Mouse (Mus musculus) hematopoietic stem cell, adult 5-6 weeks (primary cell): ENCODE measurements around the gene Dennd5b. TPM values are rescaled to one million over a fixed set of nuclear protein-coding genes. Genes with fewer than 3 reads are reported as not detected.
A peak's percentile ranks its signal among the peaks of the same experiment; 100 is the strongest.

Experiments used
- ATAC-seq, 2 experiments: fragments of 125-278 bp in 1 of 2; replicated peaks in 1 of 2; 2 replicates each; pipeline ENCODE4 v1.8.0; 2016 to 2017; ENCODE audit warnings: inconsistent platforms in 2 of 2, mild to moderate bottlenecking in 2 of 2, moderate number of reproducible peaks in 2 of 2, low read depth in 1 of 2, moderate TSS enrichment in 1 of 2; ENCODE audit not compliant: low FRiP score in 2 of 2, poor library complexity in 2 of 2, severe bottlenecking in 2 of 2, insufficient read depth in 1 of 2, low TSS enrichment in 1 of 2
- total RNA-seq: library from RNA; stranded (forward); fragments of 172-1452, 232-1000 nt; gene quantifications from 2 replicates; pipeline ENCODE4 v1.2.3, GENCODE M21; 2017

Dennd5b gene
- total RNA-seq, 1 experiment from 2014 or later = 6.6 TPM

DNA sequence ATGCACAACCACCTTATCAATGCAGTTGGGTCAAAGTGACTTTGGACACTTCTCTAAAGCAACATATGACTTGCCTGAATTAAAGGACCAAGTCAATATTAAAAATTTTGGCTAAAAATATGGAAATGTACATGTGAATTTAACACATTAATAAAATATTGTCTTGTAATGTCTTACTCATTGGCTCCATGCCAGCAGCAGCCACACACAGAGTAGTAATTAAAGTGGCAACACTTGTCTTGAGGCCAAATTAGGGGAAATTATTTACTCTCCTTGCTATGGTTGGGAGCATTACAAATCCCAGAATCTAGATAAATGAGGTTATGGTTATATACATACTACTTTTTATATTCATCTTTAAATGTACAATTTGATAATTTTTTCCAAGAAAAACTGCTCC is 15.5 kb upstream of the Dennd5b start:
- ATAC-seq = no peak

DNA sequence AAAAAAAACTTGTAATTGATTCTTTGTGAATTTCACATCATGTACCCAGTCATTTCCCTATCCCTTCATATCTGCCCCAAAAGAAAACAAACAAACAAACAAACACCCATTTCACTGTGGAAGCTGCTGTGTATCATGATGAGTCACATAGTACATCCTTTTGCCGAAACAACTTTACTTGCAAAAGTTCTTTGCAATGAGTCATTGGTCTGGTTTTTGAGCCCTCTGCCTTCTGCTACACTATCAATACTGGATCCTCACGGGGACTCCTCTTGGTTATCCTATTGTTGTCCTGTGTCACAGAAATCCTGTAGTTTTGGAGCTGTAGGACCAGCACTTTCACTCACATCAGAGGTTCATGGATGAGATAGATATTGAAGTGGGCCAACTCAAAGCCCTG is 7.4 kb upstream of the Dennd5b start:
- no peak for ATAC-seq

DNA sequence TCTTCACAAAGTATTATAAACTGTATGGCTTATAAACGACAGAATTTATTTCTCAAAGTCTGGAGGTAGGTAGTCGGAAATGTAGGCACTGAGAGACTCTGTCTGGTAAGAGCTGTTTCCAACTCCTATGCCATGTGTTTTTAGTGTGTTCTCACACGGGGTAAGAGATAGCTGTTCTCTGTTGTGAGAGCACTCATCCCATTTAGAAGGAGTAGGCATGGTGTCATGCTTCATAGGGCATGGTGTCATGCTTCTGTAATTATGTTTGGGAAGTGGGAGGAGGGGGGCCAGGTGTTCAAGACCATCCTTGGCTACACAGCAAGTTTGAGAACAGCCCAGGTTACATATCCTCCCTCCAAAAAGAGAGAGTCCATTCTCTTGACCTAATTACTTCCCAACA is 6.1 kb upstream of the Dennd5b start:
- ATAC-seq = no peak

DNA sequence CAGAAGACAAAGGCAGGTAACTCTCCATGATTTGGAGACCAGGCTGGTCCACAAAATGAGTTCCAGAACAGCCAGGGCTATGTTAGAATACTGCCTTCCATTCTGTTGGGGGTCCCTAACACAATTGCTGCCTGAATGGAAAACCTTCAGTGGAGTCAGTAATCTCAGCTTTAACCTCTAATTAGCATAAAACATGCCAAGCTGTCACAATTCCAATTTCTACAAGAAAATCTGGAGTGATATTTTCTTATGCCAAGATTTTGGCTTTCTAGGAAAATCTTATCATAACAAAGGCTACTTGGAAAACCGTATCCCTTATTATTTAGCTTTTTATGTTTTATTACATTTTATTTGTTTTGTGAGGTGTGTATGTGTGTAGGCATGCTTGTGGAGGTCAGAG is 2.0 kb upstream of the Dennd5b start:
- ATAC-seq = no peak

DNA sequence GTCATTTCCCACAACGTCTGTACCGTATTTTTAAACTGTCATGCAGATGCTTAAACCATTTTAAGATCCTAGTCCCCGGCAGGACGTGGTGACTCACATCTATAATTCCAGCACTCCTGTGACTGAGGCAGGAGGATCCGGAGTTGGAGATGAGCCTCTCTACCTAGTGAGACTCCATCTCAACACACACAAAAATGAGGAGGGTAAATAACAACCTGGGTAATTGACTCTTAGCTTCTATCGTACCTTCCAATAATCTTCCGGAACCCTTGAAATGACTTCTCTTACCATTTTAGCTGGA is 413 bp upstream of the Dennd5b start:
- ATAC-seq = no peak

DNA sequence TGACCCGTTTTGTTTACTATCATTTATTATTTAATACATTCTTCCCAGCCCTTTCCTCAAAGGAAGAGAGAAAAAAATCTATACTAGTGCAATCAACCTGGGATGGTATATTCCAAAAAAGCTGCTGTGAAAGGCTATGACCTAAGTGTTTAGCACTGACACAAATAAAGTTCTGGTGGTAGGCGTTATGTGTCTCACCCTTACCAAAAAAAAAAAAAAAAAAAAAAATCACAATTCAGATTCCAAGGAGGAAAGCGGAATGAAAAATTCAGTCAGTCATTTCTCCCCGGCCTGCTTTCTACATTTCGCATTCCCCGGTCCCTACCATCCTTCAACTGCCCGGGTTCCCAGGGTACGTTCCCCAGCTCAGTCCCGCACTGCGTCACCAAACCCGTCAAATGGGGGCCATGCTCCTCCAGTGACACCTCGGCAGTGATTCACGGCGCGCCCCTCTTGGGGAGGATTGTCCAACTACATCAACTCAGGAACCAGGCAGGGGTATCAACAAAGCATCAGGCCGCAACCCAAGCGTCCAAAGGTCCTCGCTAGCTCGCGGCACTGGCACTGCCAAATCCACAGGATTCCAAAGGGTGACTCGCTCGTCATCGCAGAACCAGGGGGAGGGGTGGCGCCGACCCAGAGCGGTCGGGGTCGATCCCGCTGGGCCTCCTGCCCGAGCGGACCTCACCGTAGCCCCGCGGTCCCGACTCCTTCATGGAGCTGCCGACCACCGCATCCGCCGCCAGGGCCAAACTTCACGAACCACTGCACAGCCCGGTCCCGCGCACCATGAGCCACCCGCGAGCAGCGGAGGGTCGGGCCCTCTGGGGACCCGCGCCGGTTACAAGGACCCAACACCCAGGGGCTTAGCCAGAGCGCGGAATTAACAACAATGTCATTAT is 1.1 kb downstream of the Dennd5b start:
- ATAC-seq = peak; percentile 34 to 62

DNA sequence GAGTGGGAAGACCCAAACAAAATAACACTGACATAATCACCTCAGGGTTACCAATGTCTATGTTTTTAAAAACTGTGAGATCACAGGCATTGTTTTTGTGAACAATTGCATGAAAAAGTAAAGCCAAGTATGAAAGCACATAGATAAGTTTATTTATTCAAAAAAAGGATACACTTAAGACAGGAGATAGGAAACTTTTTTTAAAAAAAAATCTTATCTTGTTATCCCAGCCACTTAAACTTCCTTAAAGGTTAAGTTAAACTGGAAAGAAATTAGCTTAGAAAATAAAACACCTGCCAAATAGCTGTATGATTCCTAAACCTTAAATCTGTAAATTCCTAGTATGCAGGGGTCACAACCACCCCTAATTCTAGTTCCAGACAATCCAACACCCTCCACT is 2.5 kb downstream of the Dennd5b start:
- no peak for ATAC-seq

DNA sequence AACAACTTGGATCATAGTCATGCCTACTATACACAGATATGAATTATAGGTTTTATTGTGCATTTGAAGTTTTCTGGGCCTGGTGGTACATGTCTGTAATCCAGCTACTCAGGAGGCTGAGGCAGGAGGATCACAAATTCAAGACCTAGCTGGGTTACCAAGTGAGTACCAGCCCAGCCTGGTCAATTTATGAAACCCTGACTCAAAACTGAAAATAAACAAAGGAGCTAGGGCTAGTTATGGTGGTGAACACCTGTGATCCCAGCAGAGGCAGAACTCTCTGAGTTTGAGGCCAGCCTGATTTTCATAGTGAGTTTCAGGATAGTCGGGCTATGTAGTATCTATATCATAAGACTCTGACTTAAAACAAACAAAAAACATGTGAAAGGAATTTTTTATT is 4.2 kb downstream of the Dennd5b start:
- no peak; a peak in 1 of 4 replicates for ATAC-seq

DNA sequence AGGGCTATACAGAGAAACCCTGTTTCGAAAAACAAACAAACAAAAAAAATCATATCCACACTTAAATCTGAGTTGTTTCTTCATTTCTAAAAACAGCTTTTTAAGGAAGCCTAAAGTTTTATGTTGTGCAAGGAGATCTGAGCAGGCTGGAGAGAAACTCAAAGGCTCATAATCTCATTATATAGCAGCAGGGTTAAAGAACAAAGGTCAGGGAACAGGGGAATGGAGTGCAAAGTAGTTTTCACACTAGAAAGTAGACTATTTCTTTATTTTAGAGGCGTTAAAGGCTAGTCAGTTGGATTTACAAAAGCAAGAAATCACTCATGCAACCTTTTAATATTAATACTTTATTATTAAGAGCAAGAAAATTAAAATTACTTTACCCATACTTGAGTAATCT is 5.2 kb downstream of the Dennd5b start:
- no peak for ATAC-seq

DNA sequence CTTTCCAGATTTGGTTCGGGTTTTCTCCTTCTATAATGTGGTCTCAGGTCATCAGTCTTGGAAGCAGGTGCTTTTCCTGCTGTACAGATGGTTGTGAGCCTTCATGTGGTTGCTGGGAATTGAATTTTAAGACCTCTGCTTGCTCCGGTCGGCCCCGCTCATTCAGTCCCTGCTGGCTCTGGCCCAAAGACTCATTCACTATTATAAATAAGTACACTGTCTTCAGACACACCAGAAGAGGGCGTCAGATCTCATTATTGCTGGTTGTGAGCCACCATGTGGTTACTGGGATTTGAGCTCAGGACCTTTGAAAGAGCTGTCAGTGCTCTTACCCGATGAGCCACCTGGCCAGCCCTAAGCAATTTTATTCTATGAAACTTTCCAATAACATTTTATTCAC is 6.1 kb downstream of the Dennd5b start:
- ATAC-seq = no peak

DNA sequence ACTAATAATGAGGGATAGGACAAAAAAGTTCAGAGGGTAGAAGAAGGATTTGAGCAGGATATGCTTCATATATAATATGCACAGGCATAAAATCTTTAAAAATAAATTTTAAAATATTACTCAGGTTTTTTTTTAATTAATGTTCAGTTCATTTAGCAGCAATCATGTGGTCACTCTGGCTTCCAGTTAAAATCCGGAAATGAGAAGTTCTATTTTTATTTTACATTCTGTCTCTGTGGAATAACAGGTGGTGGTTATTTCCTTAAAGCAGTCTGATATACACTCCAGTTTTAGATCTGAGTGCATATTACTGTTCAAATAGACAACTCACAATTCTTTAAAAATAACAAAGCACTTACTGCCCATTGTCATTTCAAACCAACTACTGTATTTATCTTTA is 6.9 kb downstream of the Dennd5b start:
- no peak for ATAC-seq

DNA sequence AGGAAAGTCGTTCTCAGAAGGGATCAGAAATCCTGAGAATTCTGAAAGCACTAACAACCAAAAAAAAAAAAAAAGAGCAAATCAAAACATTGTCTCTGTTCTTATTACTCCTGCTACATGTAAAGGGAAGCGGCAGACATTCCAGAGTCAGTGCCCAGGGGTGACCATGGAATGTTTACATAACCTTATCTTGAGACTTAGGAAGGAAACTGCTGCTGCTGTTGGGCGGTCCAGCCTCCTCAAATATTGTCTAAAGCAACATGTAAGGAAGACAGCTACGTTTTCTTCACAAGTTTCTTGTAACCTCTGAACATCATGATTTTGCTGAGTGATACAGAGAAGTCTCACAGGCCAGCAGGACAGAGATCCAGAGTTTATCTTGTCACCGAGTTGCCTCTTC is 8.0 kb downstream of the Dennd5b start:
- no peak for ATAC-seq

DNA sequence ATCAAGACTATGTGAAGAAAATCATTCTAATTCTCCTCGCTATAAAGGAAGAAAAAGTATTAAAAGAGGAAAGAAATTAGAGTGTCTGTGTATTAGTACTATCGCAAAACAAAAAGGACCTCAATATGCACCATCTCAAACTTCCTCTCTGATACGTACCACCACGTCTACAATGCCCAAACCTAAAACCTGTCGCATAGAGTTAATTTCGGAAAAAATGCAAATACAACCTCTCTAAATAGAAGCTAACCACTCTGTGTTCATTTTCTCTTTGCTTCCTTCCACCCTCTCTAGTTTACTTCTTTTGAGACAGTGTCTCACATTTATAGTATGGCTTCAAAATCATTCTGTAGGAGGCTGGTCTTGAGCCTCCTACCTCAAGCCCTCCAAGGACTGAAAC is 9.1 kb downstream of the Dennd5b start:
- no peak for ATAC-seq

DNA sequence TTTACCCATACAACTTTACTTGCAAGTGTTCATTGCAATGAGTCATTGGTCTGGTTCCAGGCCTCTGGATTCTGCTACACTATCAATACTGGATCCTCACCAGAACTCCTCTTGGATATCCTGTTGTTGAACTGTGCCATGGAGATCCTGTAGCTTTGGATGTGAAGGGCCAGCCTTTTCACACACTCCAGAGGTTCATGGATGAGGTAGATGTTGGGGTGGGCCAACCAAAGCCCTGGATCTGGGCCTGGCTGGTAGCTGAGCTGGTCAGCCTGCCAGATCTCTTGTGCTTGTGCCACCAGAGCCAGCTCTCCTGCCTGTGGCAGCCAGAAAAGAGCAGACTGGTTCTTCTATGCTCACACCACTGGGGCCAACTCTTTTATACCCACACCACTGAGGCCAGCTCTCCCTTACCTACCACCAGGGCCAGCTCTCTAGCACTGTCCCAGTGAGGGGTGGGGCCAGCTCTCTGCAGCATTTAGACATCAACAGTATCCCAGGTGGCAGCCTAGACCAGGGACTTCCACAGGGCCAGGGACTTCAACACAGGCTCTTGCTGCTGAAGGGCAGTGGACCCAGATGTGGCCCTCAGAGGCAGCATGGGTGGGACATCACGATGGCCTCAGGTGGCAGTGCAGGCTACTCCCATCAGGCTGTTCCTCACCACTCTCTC is 24.2 kb downstream of the Dennd5b start:
- no peak for ATAC-seq

DNA sequence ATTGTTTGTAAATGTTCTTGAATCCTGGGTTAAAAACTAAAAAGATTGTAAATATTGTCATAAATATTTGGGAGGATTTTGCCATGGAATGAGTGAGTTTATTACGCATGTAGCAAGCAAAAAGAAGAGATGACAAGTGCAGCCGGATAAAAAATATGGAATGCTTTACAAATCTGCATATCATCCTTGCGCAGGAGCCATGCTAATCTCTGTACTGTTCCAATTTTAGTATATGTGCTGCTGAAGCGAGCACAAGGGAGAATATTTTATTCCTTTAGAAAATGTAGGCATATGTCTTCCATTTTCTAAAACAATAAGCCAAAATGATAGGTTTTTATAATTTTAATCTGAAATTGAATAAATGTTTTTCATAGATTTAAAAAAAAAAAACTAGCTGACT is 27.6 kb downstream of the Dennd5b start:
- no peak for ATAC-seq

DNA sequence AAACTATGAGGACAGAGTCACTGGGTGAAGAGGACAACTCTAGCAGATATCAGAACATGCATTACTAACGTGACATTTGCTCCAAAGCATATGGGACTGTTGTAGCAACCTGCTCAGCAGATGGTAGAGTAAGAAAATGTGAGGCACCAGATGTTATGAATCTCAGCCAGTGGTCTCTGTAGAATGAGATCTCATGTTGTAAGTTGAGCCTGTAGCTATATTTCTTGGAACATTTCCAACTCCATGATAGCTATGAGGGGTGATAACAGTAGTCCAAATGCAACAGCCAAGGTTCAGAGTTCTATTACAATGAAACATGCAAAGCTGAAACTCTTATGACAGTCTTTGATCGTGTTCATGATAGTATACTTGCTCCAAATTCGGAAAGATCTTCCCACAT is 28.6 kb downstream of the Dennd5b start:
- ATAC-seq = no peak

DNA sequence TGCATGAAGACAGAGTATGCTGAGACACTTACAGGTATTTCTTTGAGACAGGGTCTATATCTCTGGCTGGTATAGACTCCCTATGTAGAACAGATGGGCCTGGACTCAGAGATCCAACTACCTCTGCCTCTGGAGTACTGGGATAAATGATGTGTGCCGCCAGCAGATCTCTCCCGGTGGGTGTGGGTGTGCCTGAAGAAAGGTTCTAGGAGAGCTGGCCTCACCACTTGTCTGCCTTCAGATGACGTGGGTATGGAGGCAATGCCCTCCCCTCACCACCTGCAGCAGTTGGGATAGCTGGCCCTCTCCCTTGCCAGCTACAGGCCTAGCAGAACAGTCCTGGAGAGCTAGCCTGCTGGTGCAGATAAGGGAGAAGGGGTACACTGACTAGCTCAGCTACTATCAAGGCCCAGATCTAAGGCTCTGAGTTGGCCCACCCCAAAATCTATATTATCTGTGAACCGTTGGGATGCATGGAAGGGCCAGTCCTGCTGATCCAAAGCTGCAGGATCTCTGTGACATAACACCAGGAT is 30.8 kb downstream of the Dennd5b start:
- ATAC-seq = no peak

DNA sequence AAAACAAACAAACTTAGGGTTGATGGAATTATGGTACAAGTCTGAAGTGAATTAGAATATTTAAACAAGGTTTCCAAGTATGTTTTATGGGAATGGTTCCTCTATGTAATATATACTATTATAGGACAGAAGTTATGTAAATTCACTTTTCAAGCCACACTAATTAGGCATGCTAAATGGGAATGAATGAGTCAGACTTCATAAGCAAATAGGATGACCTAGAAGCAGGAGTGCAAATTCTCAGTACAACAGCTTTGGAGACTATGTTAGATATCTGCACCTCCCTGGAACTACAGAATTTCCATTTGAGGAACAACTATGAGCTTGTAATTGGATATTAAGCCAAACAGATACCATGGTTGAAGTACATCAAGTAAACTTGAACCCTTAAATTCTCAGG is 38.1 kb downstream of the Dennd5b start:
- no peak for ATAC-seq
